Mouse (Mus musculus) olfactory bulb, adult 2 months (tissue): Measurements from ENCODE around the gene Tmem223.

Source experiments
- CTCF ChIP-seq: fragments of 200-500 bp; IDR thresholded peaks from 2 replicates; pipeline ENCODE4 v1.5.1; 2012; ENCODE audit warnings: low read depth, mild to moderate bottlenecking, low read length, moderate library complexity; ENCODE audit not compliant: insufficient read depth
- POLR2A ChIP-seq: fragments of 200-500 bp; IDR thresholded peaks from 2 replicates; pipeline ENCODE4 v1.6.1; 2012; ENCODE audit warnings: mild to moderate bottlenecking, low read depth, low read length, moderate library complexity; ENCODE audit not compliant: insufficient read depth

DNA sequence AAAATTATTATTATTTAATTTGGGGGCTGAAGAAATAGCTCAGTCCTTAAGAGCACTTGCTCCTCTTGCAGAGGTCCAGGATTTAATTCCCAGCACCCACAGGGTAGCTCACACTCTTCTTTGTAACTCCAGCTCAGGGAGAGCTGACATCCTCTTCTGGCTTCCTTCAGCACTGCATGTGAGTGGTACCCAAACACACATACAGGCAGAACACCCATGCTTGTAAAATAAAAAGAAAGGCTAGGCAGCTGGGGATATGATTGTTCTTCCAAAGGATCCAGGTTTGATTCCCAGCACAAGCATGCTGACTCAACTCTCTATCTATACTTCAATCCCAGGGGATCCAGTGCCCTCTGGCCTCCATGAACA, 28.1 kb downstream of the Tmem223 start:
- TF ChIP-seq CTCF, result no peak
- no peak for TF ChIP-seq POLR2A
